Mouse (Mus musculus) 3T3-L1 (cell line): Measurements from ENCODE around the gene Cox6a1.

Experiments
- DNase-seq: peaks from one replicate; pipeline ENCODE4 v3.0.0-alpha.2; 2015; ENCODE audit warnings: low read depth, low spot score

Cox6a1 gene

DNA sequence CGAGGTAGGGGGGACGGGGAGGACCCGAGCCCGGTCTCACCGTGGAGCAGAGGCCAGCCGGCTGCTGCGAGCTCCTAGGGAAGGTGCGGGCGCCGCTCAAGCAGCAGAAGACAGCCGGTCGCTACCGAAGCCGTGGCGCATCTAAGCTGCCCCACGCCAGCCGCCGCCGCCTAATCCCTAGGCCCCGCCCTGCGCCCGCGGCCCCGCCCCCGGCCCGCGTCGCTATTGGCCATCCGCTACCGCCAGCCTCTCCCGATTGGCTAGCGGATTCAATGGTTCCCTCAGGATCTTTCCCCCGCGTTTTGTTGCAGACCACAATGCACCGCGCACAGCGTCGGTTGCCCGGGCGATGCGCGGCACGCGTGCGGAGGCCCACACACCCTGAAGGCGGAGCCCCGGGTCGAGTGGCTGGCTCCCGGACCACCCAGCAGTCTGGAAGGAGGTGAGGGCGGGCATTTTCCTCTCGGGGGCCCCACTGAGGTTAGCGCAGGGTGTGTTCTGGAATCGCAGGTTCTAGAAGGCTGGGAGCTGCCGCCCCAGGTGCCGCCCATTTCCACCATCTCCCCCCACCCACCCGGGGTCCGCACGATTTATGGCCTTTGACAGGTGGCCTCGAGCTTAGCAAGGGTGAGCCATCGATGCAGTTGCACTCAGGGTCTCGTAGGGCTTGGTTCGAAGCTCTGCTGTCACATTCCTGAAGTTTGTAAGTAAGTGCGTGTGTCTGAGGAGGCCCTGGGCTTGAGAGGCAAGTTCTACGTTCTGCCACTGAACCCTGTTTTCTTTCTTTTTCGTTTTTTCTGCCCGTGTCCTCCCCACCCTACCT, 47.8 kb downstream of the Cox6a1 start, which contains the start of gene Dynll1:
Dynll1 (minus strand) TSS at position 208 of the 823 bp plus-strand sequence.
- DNase-seq, result peak; percentile 99

GRCm38 (mm10) chr5:115300035-115300744, 48.6 kb downstream of the Cox6a1 start:
- DNase-seq, result peak; percentile 89

GRCm38 (mm10) chr5:115296347-115296746, 52.4 kb downstream of the Cox6a1 start:
- DNase-seq, result no peak
